Mouse (Mus musculus) lung, adult 18-20 months (tissue): Measurements from ENCODE around the gene Crhr2.

Experiments
- DNase-seq, 2 experiments: peaks; one replicate each; pipeline ENCODE4 v3.0.0; 2022; ENCODE audit warnings: mixed read lengths in 2 of 2

Gene Crhr2

GRCm38 (mm10) chr6:55117325-55118109, 15.3 kb downstream of the Crhr2 start:
- DNase-seq = peak in 1 of 2 experiments; percentile 7

DNA sequence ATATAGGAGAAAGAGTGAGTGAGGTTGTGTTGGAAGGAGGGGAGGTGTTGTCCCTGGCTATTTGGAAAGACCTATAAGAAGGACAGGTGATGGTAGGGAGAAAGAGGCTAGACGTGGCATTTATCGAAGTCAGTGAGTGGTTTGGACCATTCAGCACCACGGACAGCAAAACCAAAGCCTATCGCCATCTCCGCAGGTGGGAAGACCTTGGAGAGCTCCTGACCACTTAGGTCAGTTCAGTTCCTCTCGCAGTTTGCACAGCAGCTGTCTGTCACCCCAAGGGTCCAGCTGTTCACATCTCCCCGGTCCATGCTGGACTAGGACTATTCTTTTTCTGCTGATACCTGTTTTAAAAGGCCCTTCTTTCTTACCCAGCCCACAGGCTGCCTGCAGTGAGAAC, 24.5 kb downstream of the Crhr2 start:
- no peak for DNase-seq

- no peak for DNase-seq
Observed at GRCm38 (mm10) chr6:55098603-55099002, 34.2 kb downstream of the Crhr2 start.

DNA sequence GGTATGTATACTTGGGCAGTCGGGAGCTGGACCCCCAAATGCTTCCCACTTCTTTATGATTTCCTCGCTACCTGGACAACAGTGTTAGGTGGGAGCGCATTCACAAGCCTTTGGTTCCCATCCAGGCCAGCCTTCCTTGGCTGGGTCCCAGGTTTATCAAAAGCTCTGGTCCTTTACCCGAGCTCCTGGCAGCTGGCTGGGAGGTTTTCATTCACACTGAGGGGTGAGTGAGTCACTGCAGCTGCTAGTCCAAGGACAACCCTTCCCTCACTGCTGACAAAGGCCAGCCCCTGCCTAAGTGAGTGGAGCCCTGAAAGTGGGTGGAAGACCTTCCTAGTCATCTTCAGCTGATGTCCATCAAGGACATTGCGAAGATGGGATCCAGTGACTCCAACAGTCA, 34.8 kb downstream of the Crhr2 start:
- peak in 1 of 2 experiments; percentile 6 for DNase-seq

GRCm38 (mm10) chr6:55093431-55094146, 39.2 kb downstream of the Crhr2 start:
- no peak for DNase-seq

DNA sequence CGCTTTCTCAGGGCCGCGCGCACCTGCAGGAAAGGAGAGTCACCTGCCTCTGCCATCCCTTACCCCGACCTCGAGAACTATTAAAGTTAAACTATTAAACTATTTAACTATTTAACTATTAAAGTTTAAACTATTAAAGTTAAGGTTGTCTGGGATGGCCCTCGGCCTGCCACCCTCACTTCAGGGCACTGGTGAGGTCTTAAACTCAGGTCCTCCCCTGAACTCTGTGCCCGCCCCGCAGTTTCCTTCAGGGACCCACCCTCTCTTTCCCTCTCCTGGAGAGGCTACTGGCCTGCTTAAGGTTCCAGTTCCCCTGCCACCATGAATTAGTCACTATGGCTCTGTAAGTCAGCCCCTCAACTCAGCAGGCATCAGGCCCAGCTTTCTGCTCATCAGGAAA, 41.4 kb downstream of the Crhr2 start:
- DNase-seq = no peak

DNA sequence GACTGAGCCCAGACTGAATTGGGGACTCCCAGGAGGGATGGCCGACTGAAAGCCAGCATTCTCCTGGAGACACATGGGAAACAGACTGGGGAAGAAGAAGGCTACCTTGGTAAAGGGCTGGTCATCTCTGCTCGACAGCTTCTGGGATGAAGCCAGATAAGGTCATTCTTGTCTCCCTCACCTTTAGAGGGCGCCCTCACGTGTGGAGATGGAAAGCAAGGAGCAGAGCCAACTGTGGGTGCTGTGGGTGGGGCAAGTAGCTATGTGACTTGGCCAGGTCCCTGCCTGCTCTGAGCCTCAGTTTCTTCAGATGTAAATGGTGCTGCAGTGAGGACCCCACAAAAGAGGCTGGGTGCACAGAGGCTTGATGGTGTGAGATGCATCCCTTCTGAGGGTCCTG, 42.2 kb downstream of the Crhr2 start:
- DNase-seq = no peak

DNA sequence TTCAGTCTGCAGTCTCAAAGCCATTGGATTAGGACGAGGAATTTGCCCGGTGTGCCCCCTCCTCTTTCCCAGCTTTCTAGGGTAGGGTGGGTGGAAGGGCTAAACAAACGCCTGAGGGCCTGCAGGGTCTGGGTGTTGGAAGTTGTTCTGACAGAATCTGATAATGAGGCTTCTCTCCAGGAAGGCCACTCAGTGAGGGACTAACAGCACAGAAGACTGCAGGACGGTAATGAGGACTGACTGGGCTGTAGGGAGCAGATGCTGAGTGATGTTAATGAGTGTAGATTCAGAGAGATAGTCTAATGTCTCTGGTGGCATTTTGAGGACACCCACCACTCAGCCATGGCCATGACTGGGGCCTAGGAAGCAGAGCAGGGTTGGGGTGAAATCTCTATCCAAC, 45.5 kb downstream of the Crhr2 start:
- no peak for DNase-seq

DNA sequence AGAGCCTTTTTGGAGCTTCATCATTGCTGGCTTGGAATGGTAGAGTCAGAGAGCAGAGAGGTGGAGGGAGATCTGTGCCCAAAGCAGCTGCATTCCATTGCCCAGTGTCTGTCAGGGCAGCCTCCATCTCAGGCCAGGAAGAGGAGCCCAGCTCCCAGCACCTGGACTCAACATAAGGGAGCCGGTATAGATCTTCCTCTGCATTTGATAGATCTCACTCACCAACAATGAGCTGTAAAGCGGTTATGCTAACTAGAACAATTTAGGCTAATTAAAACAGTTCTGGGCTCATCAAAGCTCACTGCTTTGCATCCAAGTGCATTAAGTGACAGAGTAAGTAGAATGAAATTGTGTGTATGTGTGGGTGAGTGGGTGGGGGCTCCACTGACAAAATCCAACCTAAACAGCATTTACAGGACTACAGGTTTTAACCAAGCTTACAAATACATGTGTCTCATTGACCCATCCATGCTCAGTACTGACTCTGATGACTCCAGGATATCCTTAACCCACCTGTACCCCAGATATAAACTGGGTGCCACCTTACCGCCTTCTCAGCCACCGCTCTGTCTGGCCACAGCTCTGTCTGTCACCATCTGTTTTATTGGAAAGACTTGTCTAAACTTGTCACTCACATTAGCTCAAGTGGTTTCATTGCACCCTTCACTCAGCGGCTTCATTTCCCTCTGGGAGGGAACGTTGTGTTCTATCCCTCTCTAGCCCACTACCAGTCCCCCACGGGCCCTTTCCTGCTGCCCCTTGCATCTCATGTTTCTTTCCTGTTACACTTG, 50.4 kb downstream of the Crhr2 start:
- DNase-seq = no peak

DNA sequence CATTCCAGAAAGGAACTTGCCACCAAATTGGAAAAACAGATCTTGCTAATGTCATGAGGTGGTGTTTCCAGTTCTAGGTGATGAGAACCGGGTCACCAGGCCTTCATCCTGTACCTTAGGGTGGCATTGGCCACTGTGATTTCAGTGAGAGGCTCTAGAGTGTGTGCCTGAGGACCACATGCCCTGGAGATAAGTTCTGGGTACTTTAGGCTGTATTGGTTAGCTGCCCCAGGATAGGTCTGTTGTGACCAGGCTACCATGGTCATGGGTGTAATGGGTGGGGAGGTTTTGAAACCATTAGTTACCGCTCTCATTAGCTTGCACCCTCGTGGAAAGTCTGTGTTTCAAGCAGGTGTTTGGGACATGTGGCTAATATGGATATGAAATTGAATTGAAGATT, 51.4 kb downstream of the Crhr2 start:
- no peak for DNase-seq

GRCm38 (mm10) chr6:55076561-55077255, 56.1 kb downstream of the Crhr2 start:
- DNase-seq = no peak

DNA sequence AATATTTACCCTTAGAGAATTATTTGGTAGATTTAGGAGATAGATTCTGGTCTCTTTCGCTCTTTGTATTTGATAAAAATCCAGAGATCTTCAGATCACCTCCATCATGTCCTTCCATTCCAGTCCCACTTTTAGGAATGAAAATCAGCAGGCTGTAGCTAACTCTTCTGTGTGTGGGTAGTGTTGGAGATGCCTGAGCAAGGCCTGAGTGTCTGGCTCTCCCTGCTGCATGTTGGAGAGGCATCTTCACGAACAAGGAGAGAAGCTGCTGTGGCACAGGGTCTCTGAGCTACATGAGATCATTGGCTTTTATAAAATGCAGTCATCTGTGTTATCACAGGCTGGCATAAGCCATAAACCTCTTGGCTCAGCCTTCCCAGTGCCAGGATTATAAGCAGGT, 66.9 kb downstream of the Crhr2 start:
- DNase-seq = no peak

DNA sequence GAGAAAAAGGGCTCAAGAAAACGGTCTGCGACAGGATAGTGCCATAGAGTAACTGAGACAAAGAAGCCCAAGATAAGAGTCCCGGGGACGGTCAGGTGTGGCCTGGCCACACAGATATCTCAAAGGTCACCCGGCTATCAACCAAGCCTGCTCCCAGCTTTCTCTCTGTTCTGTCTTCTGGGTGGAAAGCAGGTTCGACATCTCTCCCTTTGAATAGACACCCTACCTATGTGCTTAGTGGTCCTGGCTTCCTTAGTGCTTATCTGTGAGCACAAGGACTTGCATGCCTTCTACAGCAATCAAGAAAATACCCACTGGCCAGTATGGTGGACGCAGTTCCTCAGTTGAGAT, 68.4 kb downstream of the Crhr2 start:
- no peak for DNase-seq

DNA sequence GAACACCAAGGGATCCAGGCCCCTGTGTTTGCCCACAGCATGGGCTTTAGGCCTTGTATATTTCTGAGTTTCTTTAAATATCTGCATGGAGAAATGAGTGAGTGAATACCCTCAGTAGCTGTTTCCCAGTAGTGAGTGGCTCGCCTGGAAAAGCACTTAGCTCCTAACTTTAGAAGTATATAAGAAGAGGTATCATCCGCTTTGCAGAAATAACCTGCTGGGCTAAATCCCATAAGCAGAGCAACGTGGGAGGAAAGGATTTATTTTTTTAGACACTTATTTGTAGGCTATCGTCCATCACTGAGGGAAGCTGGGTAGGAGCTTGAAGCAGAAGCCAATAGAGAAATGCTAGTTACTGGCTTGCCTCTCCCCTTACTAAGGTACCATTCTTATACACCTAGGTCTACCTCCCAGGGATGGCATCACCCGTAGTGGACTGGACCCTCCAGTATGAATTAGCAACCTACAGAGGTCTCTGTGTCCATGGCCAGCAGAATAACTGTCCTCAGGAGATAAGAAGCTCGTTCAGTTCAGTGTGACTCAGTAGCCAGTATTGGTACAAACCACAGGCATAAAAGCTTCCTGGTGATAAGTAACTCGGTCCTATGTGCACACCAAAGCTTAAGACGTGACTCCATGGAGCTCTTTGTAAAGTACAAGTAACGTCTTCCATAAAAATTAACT, 68.9 kb downstream of the Crhr2 start:
- no peak for DNase-seq

DNA sequence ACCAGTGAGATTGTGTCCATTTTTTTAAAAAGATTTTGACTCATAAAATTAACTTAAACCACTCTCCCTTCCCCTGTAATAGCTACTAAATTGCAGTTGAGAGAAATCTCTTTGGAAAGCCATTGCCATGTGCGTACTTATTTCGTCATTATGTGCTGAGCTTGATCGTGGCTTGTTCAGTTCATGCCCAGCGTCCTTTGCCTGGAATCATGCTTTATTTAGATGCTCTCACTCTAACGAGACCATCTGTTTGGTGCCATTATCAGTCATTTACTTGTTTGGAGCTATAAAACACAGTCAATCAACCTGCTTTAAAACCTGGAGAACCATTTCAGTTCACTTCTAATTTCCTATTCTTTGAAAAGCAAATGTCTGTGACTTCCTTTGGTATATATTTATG, 70.6 kb downstream of the Crhr2 start:
- DNase-seq = no peak

- DNase-seq = no peak
Observed at GRCm38 (mm10) chr6:55061328-55061727, 71.5 kb downstream of the Crhr2 start.

DNA sequence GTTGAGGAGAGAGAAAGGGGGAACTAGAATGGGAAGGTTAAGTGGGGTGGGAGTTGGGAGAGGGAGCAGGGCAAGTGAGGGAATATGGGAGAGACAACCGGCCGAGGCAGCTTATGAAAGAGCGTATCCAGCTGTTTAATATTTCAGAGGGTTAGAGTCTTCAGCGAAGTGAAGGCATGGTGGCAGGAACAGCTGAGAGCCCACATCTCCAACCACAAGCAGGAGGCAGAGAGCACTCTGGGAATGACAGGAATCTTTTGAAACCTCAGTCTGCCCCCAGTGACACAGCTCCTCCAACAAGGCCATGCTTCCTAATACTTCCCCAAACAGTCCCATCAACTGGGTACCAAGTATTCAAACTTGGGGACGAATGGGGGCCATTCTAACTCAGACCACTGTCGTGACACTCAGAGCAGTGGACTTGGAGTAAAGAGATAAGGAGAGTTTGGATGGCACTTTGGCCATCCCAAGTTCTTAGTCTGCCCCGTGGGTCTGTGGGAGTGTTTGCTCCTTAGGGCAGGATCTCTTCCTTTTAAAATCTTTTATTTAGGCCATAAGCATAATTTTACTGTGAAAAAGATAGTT, 72.5 kb downstream of the Crhr2 start:
- DNase-seq = no peak

GRCm38 (mm10) chr6:55057427-55057826, 75.4 kb downstream of the Crhr2 start:
- no peak for DNase-seq

DNA sequence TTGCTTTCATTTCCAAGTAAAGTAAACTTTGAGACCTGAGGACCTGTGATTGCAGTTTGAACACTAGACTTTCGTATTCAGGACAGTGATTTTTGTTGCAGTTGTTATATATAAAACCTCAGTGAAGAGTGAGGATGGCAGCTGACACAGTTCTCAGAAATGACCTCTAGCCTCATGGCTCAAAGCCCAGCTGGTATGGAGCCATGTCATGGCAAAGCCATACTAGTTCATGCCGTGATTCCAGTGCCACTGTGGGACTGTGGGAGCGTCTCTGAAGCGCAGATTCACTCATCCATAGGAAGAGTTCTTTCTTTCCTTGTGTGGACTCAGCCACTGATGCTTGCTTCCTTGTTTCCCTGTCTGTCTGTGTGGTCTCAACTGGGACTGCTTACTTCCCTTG, 78.3 kb downstream of the Crhr2 start:
- no peak for DNase-seq

- DNase-seq = no peak
Observed at GRCm38 (mm10) chr6:55049186-55049585, 83.6 kb downstream of the Crhr2 start.

DNA sequence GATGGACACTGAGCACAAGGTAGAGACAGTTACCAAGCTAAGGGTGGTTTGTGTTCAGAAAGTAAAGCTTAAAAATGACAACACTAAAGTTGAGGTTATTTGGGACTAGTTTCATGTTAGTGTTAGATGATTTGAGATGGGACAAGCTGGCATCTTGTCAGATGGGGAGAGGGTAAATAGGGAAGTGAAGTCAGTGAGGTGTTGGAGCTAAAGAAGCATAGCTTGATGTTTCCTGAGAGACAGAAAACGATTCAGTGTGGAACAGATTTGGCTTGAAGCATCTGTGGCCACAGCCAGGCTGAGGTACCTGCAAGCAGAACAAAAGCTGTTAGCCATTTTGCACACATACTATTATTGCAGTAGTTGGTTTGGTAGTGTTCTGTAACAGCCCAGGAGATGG, 87.5 kb downstream of the Crhr2 start:
- no peak for DNase-seq

- DNase-seq = no peak
Observed at GRCm38 (mm10) chr6:55044542-55044941, 88.3 kb downstream of the Crhr2 start.
